Mouse (Mus musculus): ENCODE data around the gene Spred3. TPM values are rescaled to one million over a fixed set of nuclear protein-coding genes. Genes with fewer than 3 reads are reported as not detected.

Spred3 gene
- total RNA-seq, 2 experiments from 2014 or later: 0.77 to 1.3 TPM

GRCm38 (mm10) chr7:29134230-29134629, 36.0 kb downstream of the Spred3 start:
- no peak for ATAC-seq (ENCODE audit: poor library complexity, severe bottlenecking)

- peak; percentile 67 for ATAC-seq (ENCODE audit: poor library complexity, severe bottlenecking)
Observed at GRCm38 (mm10) chr7:29128725-29129124, 41.5 kb downstream of the Spred3 start.

- peak; percentile 75 for ATAC-seq (ENCODE audit: poor library complexity, severe bottlenecking)
Observed at GRCm38 (mm10) chr7:29126173-29126915, 43.9 kb downstream of the Spred3 start.

DNA sequence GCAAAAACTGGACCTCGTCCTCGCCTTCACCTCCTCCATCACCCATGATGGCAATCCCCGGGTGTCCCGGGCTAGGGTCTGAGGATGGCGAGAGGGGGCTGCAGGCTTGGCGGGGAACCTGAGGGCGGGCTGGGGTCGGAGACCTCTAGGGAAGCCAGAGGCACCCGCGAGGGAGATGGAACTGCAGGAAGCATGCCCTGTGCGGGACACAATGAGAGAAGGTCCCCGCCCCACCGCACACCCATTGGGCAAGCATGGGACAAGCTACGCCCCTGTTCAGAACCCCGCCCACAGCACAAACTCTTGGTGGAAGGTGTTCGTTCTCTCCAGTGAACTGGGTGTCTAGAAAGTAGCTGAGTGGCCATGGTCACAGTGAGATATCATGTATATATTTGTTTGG, 45.2 kb downstream of the Spred3 start, which contains the start of gene Ryr1:
Gene Ryr1, minus strand, starts transcription at position 210 of the 400 bp plus-strand sequence.
- peak; percentile 79 for ATAC-seq (ENCODE audit: poor library complexity, severe bottlenecking)

GRCm38 (mm10) chr7:29123531-29124358, 46.5 kb downstream of the Spred3 start:
- ATAC-seq (ENCODE audit: poor library complexity, severe bottlenecking): 0 out of 2 replicates have a peak, but pooled peaks have one; percentile 23

- ATAC-seq (ENCODE audit: poor library complexity, severe bottlenecking): no peak
Observed at GRCm38 (mm10) chr7:29122821-29123220, 47.4 kb downstream of the Spred3 start.

GRCm38 (mm10) chr7:29119526-29119925, 50.7 kb downstream of the Spred3 start:
- ATAC-seq (ENCODE audit: poor library complexity, severe bottlenecking): no peak

DNA sequence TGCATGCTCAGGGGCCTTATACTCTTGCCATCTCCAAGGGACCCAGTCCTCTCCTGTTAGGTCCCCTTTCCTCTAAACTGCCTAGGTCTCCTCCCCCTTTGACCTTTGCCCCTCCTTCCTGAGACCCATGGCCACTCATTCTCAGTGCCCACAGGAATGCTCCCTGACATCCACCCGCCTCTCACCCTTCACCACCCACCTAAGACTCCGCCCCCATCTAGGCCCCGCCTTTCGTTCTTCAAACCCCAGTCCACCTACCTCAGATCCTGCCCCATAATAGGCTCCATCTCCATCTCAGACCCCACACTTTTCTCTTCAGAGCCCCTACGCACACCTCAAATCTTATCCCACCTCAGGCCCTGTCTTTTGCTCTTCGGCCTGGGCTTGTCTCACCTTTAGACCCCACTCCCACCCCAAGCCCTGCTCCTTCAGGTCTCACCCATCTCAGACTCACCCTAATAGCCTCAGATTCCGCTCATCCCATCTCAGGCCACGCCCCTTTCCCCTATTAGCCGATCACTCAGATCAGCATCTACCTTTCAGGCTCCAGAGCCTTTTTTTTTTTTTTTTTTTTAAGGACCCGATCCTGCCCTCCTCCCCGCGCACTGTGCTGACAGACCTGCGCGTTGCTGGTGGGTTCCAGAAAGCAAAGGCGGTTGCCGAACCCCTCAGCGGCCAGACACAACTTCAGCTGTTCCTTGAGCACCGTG, 51.9 kb downstream of the Spred3 start:
- no peak for ATAC-seq (ENCODE audit: poor library complexity, severe bottlenecking)

- ATAC-seq (ENCODE audit: poor library complexity, severe bottlenecking): no peak
Observed at GRCm38 (mm10) chr7:29108992-29109955, 60.9 kb downstream of the Spred3 start.

Other genes with a start within 250 kb of the Spred3 start
- 82.5 and 87.8 TPM in 2 replicates for gene Actn4, start 208.1 kb downstream of the Spred3 start, total RNA-seq (2015)
- gene Actn4, start 208.1 kb downstream of the Spred3 start, total RNA-seq (2017): 44.7 and 55.1 TPM in 2 replicates
- gene Eif3k, start 188.5 kb downstream of the Spred3 start, total RNA-seq (2015): 216 and 241 TPM in 2 replicates
- 340 and 348 TPM in 2 replicates for gene Eif3k, start 188.5 kb downstream of the Spred3 start, total RNA-seq (2017)
- 53.8 and 54.4 TPM in 2 replicates for gene Map4k1, start 188.4 kb downstream of the Spred3 start, total RNA-seq (2015)
- gene Map4k1, start 188.4 kb downstream of the Spred3 start, total RNA-seq (2017): 44.2 and 60.4 TPM in 2 replicates
- 0.52 and 0.78 TPM in 2 replicates for gene Ryr1, start 45.2 kb downstream of the Spred3 start, total RNA-seq (2015)
- 0.69 and 0.92 TPM in 2 replicates for gene Ryr1, start 45.2 kb downstream of the Spred3 start, total RNA-seq (2017)
- 75.1 and 80.4 TPM in 2 replicates for gene Rasgrp4, start 35.6 kb downstream of the Spred3 start, total RNA-seq (2015)
- gene Rasgrp4, start 35.6 kb downstream of the Spred3 start, total RNA-seq (2017): 25.6 and 58.0 TPM in 2 replicates
- 26.5 and 26.7 TPM in 2 replicates for gene Fam98c, start 14.2 kb downstream of the Spred3 start, total RNA-seq (2015)
- 24.0 and 24.2 TPM in 2 replicates for gene Fam98c, start 14.2 kb downstream of the Spred3 start, total RNA-seq (2017)
- 0.80 and 0.91 TPM in 2 replicates for gene Ggn, start 201 bp downstream of the Spred3 start, total RNA-seq (2015)
- 0.29 and 0.81 TPM in 2 replicates for gene Ggn, start 201 bp downstream of the Spred3 start, total RNA-seq (2017)
- 204 and 215 TPM in 2 replicates for gene Psmd8, start 10.3 kb upstream of the Spred3 start, total RNA-seq (2015)
- gene Psmd8, start 10.3 kb upstream of the Spred3 start, total RNA-seq (2017): 191 and 207 TPM in 2 replicates
- 1.4 and 3.8 TPM in 2 replicates for gene Catsperg1, start 43.6 kb upstream of the Spred3 start, total RNA-seq (2015)
- gene Catsperg1, start 43.6 kb upstream of the Spred3 start, total RNA-seq (2017): 1.2 and 7.5 TPM in 2 replicates
- 9.2 and 10.1 TPM in 2 replicates for gene Kcnk6, start 62.1 kb upstream of the Spred3 start, total RNA-seq (2015)
- 14.5 and 14.6 TPM in 2 replicates for gene Kcnk6, start 62.1 kb upstream of the Spred3 start, total RNA-seq (2017)
- gene Yif1b, start 67.9 kb upstream of the Spred3 start, total RNA-seq (2015): 36.2 and 38.0 TPM in 2 replicates
- gene Yif1b, start 67.9 kb upstream of the Spred3 start, total RNA-seq (2017): 19.1 and 21.8 TPM in 2 replicates
- gene 2200002D01Rik, start 78.1 kb upstream of the Spred3 start, total RNA-seq (2015): not detected in 2 replicates
- gene 2200002D01Rik, start 78.1 kb upstream of the Spred3 start, total RNA-seq (2017): 0.37 and 2.4 TPM in 2 replicates
- 6.1 and 7.3 TPM in 2 replicates for gene Spint2, start 111.5 kb upstream of the Spred3 start, total RNA-seq (2015)
- gene Spint2, start 111.5 kb upstream of the Spred3 start, total RNA-seq (2017): 2.6 and 5.3 TPM in 2 replicates
- gene Ppp1r14a, start 118.9 kb upstream of the Spred3 start, total RNA-seq (2015): not detected in 2 replicates
- gene Ppp1r14a, start 118.9 kb upstream of the Spred3 start, total RNA-seq (2017): not detected in 2 replicates
- gene Dpf1, start 133.5 kb upstream of the Spred3 start, total RNA-seq (2015): not detected in 2 replicates
- not detected in 2 replicates for gene Dpf1, start 133.5 kb upstream of the Spred3 start, total RNA-seq (2017)